Mouse (Mus musculus): ENCODE measurements around the gene Tenm2.
A peak's percentile ranks its signal among the peaks of the same experiment; 100 is the strongest.

Gene Tenm2

GRCm38 (mm10) chr11:36557316-36557715, 678.4 kb downstream of the Tenm2 start:
- no peak for DNase-seq

GRCm38 (mm10) chr11:36553286-36553685, 682.5 kb downstream of the Tenm2 start:
- DNase-seq, result no peak

GRCm38 (mm10) chr11:36550649-36551048, 685.1 kb downstream of the Tenm2 start:
- DNase-seq, result no peak

- DNase-seq, result no peak
These were observed 686.2 kb downstream of the Tenm2 start for GRCm38 (mm10) chr11:36549398-36550139.

- no peak for DNase-seq
These were observed 687.6 kb downstream of the Tenm2 start for GRCm38 (mm10) chr11:36548139-36548538.

GRCm38 (mm10) chr11:36538144-36538543, 697.6 kb downstream of the Tenm2 start:
- no peak for DNase-seq

- no peak for DNase-seq
These were observed 698.1 kb downstream of the Tenm2 start for GRCm38 (mm10) chr11:36537573-36538133.

GRCm38 (mm10) chr11:36535591-36535990, 700.2 kb downstream of the Tenm2 start:
- peak; percentile 18 to 19 for DNase-seq

- DNase-seq, result peak; percentile 4 to 19
These were observed 704.1 kb downstream of the Tenm2 start for GRCm38 (mm10) chr11:36531614-36532013.

- no peak for DNase-seq
These were observed 708.3 kb downstream of the Tenm2 start for GRCm38 (mm10) chr11:36527509-36527908.

GRCm38 (mm10) chr11:36526381-36526780, 709.4 kb downstream of the Tenm2 start:
- DNase-seq, result peak; percentile 74 to 90

GRCm38 (mm10) chr11:36512468-36512867, 723.3 kb downstream of the Tenm2 start:
- no peak for DNase-seq

GRCm38 (mm10) chr11:36508312-36508711, 727.5 kb downstream of the Tenm2 start:
- DNase-seq, result no peak

- DNase-seq, result no peak
These were observed 740.7 kb downstream of the Tenm2 start for GRCm38 (mm10) chr11:36494898-36495548.

- no peak for DNase-seq
These were observed 743.5 kb downstream of the Tenm2 start for GRCm38 (mm10) chr11:36492274-36492673.

GRCm38 (mm10) chr11:36490085-36490484, 745.7 kb downstream of the Tenm2 start:
- peak in 1 of 2 experiments; percentile 4 for DNase-seq

- no peak for DNase-seq
These were observed 747.1 kb downstream of the Tenm2 start for GRCm38 (mm10) chr11:36488666-36489065.

GRCm38 (mm10) chr11:36486092-36486491, 749.7 kb downstream of the Tenm2 start:
- no peak for DNase-seq

- DNase-seq, result no peak
These were observed 751.2 kb downstream of the Tenm2 start for GRCm38 (mm10) chr11:36484466-36485069.

GRCm38 (mm10) chr11:36482136-36482535, 753.6 kb downstream of the Tenm2 start:
- DNase-seq, result no peak

- no peak for DNase-seq
These were observed 754.2 kb downstream of the Tenm2 start for GRCm38 (mm10) chr11:36481524-36481923.

GRCm38 (mm10) chr11:36481086-36481485, 754.7 kb downstream of the Tenm2 start:
- no peak for DNase-seq

GRCm38 (mm10) chr11:36469811-36470551, 765.8 kb downstream of the Tenm2 start:
- DNase-seq, result no peak
